Mouse (Mus musculus): ENCODE data around the gene Cwc22. TPM values are rescaled to one million over a fixed set of nuclear protein-coding genes. Genes with fewer than 3 reads are reported as not detected.

Gene Cwc22
- total RNA-seq, 1 experiment from 2014 or later: 121 TPM

DNA sequence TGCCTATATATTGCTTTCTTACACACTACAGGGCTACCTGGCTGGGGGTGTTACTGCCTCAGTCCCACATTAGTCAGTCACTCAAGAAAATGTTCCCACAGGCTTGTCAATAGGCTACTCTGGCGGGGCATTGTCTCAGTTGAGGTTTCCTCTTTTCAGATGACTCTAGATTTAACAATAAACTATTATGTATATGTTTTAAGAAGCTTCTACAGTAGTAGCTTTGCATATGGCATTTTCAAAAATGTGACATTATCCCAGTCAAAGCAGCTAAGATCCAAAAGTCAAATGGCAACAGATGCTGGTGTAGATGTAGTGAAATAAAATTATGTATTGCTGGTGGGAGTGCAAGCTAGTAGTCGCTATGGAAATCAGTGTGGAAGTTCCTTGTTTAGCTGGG is 27.1 kb upstream of the Cwc22 start:
- ATAC-seq (replicated peaks in 1 of 2; ENCODE audit: insufficient read depth in 1 of 2, low FRiP score in 2 of 2, low TSS enrichment in 1 of 2, low read depth in 1 of 2, poor library complexity in 2 of 2, severe bottlenecking in 2 of 2): no peak

DNA sequence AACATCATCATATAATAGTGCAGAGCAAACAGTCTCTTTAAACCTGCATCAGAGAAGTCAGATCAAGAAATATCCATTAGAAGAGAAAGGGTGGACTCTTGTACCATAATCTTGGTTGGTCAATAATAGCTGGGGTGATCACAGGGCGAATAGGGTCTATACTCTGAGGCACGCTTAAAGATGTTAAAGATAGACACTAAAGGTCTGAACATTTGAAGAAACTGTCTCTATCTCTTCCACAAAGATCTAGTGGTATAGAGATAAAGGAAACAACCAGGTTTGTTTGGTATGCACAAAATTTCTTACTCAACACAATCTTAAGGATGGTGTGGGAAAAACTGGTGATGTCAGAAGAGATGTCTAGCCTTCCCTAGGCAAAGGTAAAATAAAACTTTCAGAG is 26.4 kb upstream of the Cwc22 start:
- no peak for ATAC-seq (replicated peaks in 1 of 2; ENCODE audit: insufficient read depth in 1 of 2, low FRiP score in 2 of 2, low TSS enrichment in 1 of 2, low read depth in 1 of 2, poor library complexity in 2 of 2, severe bottlenecking in 2 of 2)

DNA sequence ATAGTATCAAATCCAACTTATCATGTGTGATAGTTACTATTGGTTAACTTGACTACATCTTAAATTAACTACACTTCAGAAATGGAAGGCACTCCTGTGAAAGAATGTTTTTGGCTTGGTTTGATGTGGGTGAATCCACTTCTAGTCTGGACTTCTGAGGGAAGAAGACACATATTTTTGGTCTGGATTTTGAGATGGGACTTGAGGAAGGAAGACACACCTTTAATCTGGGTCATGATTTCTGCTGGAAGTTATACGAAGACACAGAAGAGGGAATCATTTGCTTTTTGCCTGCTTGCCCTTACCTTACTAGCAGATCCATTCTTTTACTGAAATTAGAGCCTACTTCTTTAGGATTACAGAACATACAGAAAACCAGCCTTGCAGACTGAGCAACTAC is 25.7 kb upstream of the Cwc22 start:
- no peak for ATAC-seq (replicated peaks in 1 of 2; ENCODE audit: insufficient read depth in 1 of 2, low FRiP score in 2 of 2, low TSS enrichment in 1 of 2, low read depth in 1 of 2, poor library complexity in 2 of 2, severe bottlenecking in 2 of 2)

DNA sequence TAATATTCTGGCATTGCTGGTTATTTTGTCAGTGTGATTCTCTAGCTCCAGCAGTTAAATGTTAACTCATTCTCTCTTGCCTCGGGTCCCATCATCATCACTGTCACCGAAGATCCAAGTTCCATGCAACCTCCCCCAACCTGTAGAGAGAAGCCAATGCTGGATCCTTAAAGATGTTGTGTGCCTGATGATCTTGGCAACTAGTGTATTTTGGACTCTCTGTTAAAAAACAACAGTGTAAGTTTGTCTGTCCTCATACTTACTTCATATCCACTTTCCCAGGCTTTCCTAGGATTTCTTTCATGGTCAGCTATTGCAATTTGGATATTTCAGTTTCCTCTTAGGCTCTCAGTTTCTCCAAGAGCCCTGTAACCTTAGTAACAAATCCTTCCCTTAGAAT is 25.2 kb upstream of the Cwc22 start:
- ATAC-seq (replicated peaks in 1 of 2; ENCODE audit: insufficient read depth in 1 of 2, low FRiP score in 2 of 2, low TSS enrichment in 1 of 2, low read depth in 1 of 2, poor library complexity in 2 of 2, severe bottlenecking in 2 of 2): no peak

DNA sequence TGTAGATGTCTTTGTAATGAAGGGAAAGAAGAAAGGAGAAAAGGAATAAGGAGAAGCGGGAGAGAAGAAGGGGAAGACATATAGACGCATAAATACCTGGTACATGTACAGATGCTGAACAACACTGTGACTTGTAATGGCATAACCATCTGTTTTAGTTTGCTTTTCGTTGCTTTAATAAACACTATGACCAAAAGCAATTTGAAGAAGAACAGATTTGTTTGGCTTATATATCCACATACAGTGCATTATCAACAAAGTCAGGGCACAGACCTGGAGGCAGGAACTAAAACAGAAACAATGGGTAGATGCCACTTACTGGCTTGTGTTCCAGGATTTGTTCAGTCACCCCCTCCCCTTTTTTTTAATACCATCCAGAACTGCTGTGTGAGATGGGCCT is 24.4 kb upstream of the Cwc22 start:
- ATAC-seq (replicated peaks in 1 of 2; ENCODE audit: insufficient read depth in 1 of 2, low FRiP score in 2 of 2, low TSS enrichment in 1 of 2, low read depth in 1 of 2, poor library complexity in 2 of 2, severe bottlenecking in 2 of 2): no peak

DNA sequence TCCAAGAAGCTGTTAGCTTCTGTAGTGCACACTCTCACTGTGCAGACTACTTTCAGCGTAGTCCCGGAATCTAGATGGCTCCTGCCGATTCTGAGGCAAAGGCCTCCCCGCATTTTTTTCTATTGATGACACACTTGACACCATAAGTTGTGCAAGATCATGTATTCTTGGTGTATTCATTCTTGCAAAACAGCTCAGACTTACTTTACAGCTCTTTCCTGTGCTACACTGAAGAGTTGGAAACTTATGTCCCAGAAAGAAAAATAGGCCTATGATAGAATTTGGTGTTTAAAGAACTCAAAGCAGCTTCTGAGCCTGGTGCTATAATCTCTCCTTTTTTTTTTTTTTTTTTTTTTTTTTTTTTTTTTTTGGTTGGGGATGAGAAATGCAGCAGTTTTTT is 23.8 kb upstream of the Cwc22 start:
- ATAC-seq (replicated peaks in 1 of 2; ENCODE audit: insufficient read depth in 1 of 2, low FRiP score in 2 of 2, low TSS enrichment in 1 of 2, low read depth in 1 of 2, poor library complexity in 2 of 2, severe bottlenecking in 2 of 2): no peak

DNA sequence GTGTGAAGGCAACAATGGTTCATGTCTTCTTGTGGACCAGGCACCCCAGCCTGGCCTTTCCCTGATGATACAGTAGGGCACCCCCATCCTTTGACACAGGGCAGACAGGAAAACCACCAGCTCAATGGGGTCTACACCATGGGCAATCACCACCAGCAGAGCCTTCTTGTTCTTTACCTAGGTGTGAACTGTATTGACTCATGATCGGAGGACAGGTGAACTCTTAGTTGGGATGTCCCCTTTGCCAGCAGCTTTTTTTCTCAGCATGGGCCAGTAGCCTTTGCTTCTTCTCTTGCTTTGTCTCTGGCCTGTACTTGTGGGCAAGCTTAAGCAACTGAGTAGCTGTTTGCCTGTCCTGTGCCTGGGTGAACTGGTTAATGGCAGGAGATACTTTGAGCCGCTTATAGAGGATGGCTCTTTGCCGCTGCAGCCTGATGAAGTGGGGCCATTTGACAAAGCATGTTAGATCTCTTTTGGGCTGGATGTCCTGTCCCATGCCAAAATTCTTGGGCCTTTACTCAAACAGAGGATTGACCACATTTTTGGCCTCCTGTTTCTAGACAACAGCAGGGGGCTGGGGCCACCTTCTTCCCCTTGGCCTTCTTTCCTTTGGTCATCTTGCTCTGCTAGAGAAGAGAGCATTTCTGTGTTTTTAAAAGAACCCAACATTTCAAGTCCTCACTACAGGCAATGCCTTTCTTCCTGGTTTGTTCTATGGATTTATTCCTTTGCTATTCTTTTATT is 16.4 kb upstream of the Cwc22 start:
- no peak for ATAC-seq (replicated peaks in 1 of 2; ENCODE audit: insufficient read depth in 1 of 2, low FRiP score in 2 of 2, low TSS enrichment in 1 of 2, low read depth in 1 of 2, poor library complexity in 2 of 2, severe bottlenecking in 2 of 2)

DNA sequence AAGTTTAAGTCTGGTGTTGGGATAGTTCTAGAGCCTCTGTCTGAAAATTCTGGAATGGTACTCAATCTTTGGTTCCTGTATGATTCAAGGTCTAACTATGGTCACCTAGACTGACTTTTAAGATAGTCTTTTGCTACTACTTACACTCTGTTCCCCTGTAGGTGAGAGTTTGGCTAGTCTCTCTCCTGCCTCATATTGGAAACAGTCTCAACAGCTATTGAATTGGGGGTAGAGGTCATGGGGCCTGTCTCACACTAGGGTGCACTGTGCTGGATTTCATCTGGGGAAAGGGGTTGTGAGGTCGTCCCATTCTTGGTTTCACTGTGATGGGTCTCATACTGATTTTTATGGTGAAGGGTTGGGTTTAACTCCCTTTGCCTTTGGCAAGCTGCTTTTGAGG is 15.1 kb upstream of the Cwc22 start:
- ATAC-seq (replicated peaks in 1 of 2; ENCODE audit: insufficient read depth in 1 of 2, low FRiP score in 2 of 2, low TSS enrichment in 1 of 2, low read depth in 1 of 2, poor library complexity in 2 of 2, severe bottlenecking in 2 of 2): no peak

DNA sequence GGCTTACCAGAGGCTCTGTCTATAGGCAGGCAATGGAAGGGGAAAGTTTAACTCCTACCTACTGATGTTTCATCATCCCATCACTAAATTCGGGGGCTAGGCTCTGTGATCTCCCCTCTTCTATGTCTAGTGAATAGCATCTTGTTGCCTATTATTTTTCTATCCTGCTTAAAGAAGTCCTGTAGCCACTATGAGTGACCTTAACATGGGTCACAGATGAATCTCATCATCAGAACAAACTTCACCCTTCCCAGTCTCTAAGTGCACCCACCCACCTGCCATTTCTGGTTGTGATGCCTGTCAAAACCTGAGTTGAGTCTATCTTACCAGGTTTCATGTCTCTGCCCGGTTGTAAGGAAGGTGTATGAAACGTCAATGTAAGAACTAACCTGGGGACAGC is 14.5 kb upstream of the Cwc22 start:
- ATAC-seq (replicated peaks in 1 of 2; ENCODE audit: insufficient read depth in 1 of 2, low FRiP score in 2 of 2, low TSS enrichment in 1 of 2, low read depth in 1 of 2, poor library complexity in 2 of 2, severe bottlenecking in 2 of 2): no peak

DNA sequence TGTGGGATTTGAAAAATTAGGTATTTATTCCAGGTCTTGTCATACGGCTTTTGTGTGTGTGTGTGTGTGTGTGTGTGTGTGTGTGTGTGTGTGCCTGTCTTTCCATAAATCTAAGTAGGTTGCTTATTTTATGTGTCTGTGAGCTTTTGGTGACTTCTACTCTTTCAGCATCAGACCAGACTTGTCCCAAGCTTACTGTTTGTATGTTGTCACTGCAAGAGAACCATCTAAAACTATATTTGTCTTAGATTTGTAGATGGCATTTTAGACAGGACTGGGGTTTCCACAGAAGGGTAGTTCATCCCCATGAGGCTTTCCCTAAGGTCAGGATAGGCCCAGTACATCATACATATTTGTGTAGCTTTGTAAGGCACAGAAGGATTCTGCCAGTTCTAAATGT is 13.2 kb upstream of the Cwc22 start:
- ATAC-seq (replicated peaks in 1 of 2; ENCODE audit: insufficient read depth in 1 of 2, low FRiP score in 2 of 2, low TSS enrichment in 1 of 2, low read depth in 1 of 2, poor library complexity in 2 of 2, severe bottlenecking in 2 of 2): no peak

DNA sequence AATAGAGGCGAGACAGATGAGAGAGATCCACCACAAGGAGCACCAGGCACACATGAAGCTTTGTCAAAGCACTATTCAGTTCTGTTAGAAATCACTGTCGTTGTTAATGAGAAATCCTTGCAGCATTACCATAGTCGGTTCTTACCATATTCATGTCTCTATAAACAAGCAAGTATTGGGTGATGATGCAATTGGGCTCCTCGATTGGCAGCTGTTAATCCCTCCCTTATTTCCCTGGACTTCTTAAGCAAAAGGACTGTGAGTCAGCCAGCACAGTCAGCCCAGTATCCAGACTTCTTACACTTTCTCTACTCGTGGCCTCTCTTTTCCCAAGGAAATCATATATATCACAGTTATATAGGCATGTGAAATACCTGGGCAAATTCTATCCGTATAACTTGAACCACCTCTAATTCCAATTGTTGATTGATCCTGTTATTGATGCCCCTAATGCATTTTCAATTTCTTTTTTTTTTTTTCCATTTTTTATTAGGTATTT is 5.3 kb upstream of the Cwc22 start:
- ATAC-seq (replicated peaks in 1 of 2; ENCODE audit: insufficient read depth in 1 of 2, low FRiP score in 2 of 2, low TSS enrichment in 1 of 2, low read depth in 1 of 2, poor library complexity in 2 of 2, severe bottlenecking in 2 of 2): no peak

DNA sequence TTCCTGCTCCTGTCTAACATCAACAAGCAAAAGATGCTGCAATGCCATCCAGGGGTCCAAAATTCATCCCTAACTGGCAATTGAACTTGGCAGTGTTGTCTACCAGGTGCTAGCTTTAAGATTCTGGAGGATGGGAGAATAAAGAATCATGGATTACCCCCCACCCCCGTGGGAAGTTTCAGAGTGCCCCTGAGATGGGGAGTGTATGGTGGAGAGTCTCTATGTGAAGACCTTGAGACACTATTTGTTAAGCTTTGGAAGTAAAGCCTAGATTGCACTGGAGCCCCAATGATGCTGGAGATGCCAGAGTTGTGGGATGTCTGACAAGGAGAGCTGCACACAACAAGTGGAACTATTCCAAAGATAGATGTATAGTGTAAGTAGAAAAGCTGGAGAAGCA is 3.9 kb upstream of the Cwc22 start:
- ATAC-seq (replicated peaks in 1 of 2; ENCODE audit: insufficient read depth in 1 of 2, low FRiP score in 2 of 2, low TSS enrichment in 1 of 2, low read depth in 1 of 2, poor library complexity in 2 of 2, severe bottlenecking in 2 of 2): no peak

DNA sequence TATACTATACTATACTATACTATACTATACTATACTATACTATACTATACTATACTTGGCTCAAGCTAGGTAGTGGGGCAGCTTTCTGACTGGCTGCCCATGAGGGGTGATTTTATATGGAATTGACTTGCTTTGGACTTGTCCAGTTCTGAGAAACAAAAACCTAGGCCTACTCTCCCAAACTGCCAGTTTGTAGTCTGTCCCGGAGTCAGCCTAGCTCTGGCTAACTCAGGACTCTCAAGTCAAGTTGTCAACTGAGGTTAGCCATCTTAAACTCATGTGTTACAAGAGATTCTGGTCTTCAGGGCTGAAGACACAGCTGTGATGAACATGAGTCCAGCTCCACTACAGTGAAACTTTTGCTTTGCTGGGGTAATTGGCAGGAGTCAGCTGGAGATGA is 3.3 kb upstream of the Cwc22 start:
- ATAC-seq (replicated peaks in 1 of 2; ENCODE audit: insufficient read depth in 1 of 2, low FRiP score in 2 of 2, low TSS enrichment in 1 of 2, low read depth in 1 of 2, poor library complexity in 2 of 2, severe bottlenecking in 2 of 2): no peak

DNA sequence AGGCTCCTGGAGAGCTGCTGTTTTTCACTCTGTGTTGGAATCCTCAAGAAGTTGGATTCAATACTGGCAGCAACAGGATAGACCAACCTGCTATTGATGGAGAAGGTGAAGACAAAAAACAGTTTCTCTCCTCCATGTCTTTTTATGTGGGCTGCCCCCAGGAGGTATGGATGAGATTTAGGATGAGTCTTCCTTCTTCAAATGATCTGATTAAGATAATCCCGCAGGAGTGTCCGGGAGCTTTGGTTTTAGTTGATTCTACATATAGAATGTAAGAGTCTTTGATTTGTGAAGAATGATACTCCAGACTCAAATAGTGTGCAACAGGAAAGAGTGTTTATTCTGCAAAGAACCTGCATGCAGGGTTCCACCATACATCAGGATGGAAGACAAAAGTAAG is 2.7 kb upstream of the Cwc22 start:
- no peak for ATAC-seq (replicated peaks in 1 of 2; ENCODE audit: insufficient read depth in 1 of 2, low FRiP score in 2 of 2, low TSS enrichment in 1 of 2, low read depth in 1 of 2, poor library complexity in 2 of 2, severe bottlenecking in 2 of 2)

DNA sequence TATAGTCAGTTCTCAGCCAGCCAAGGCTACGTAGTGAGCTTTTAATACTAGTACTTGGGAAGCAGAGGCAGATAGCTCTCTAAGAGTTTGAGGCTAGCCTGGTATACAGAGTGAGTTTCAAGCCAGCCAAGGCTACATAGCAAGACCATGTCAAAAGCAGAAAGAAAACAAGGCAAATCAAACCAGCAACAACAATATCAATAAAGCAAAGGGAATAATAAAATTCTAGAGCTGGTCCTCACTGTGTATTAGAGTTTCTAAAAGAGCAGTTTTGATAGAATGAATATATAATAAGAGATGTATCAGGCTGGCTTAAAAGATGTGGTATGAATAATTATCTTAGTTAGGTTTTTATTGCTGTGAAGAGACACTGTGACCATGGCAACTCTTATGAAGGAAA is 2.0 kb upstream of the Cwc22 start:
- no peak for ATAC-seq (replicated peaks in 1 of 2; ENCODE audit: insufficient read depth in 1 of 2, low FRiP score in 2 of 2, low TSS enrichment in 1 of 2, low read depth in 1 of 2, poor library complexity in 2 of 2, severe bottlenecking in 2 of 2)

DNA sequence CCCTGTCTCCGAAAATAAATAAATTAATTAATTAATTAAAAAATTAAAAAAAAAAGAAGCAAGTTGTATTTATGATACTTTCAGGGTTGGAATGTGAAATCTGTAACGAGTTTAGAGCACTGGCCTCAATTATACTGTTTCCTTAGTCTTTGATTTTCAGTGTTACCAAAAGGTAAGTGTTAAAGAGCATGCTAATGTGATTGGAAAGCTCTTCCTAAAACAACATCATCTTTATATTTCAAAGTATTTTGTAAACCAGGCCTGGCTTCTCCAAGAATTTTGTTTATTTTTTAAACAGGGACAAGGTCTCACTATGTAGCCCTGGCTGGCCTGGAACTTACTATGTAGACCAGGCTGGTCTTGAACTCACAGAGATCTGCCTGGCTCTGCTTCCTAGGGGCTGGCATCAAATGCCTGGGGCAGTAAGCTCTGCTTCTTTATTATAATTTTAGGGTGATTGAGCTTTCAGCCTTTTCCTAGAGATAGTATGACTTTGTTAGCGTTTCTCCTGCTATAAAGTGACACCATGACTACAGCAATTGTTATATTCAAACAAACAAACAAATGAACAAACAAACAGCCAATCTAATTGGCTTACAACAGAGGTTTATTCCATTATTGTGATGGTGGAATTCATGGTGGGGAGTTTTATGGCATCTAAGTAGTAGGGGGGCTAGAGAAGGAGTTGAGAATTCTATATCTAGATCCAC is 1.1 kb upstream of the Cwc22 start:
- ATAC-seq (replicated peaks in 1 of 2; ENCODE audit: insufficient read depth in 1 of 2, low FRiP score in 2 of 2, low TSS enrichment in 1 of 2, low read depth in 1 of 2, poor library complexity in 2 of 2, severe bottlenecking in 2 of 2): no peak

DNA sequence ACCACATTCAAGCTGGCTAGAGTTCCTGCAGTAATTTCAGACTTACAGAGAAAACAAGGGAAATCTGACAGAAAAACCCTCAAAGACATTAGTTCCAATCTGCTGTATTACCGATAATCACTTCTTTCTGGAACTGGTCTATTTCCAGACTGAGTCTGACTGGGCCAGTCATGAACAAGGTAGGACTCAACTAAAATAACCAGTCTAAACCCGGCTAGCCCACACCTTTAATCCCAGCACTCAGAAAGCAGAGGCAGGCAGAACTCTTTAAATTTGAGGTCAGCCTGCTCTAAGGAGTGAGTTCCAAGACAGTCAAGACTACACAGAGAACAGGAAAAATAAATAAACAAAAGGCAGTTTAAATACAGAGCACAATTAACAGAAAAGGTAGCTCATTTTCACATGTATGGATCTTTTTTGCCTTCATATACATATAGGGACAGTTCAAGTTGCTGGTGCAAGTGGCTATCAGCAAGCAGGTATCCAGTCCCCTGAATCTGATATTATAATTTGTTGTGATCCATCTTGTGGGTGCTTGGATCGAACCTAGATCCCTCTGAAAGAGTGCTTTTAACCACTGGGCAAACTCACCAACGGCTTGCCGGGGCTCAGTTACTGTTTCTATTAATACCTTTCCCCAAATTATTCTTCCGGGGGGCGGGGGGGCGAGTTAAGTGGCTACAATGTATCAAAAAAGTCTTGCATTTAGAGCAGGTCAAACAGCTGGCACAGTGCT is 1.1 kb downstream of the Cwc22 start:
- no peak for ATAC-seq (replicated peaks in 1 of 2; ENCODE audit: insufficient read depth in 1 of 2, low FRiP score in 2 of 2, low TSS enrichment in 1 of 2, low read depth in 1 of 2, poor library complexity in 2 of 2, severe bottlenecking in 2 of 2)

DNA sequence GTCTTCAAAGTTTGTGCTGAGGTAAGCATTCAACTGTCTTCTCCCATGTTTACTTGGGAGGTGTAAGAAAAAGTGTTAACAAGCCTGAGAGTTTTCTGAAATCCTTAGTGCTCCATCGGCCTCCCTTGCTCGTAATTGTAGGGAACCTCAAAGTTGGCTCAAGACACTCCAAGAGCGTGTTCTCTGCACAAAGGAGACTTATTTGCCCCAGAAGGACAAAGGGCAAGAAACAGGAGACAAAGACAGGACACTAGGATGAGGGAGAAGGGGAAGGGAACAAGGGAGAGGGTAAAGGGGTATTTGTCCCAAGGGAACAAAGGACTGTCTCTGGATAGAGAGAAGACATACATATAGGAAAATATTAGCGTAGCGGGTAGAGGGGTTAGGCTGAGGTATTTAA is 1.9 kb downstream of the Cwc22 start:
- no peak for ATAC-seq (replicated peaks in 1 of 2; ENCODE audit: insufficient read depth in 1 of 2, low FRiP score in 2 of 2, low TSS enrichment in 1 of 2, low read depth in 1 of 2, poor library complexity in 2 of 2, severe bottlenecking in 2 of 2)

Measured in hematopoietic stem cell, adult 5-6 weeks (primary cell).